Mouse (Mus musculus) neural tube, embryonic 14.5 days (tissue): Measurements from ENCODE around the gene Nme8. TPM values are rescaled to one million over a fixed set of nuclear protein-coding genes. Genes with fewer than 3 reads are reported as not detected.

Source experiments
- ATAC-seq: fragments of 200-750 bp; cut with Nextera tagmentation; 2 replicates; pipeline ENCODE4 v1.8.0; 2017; ENCODE audit warnings: low read depth, mild to moderate bottlenecking, moderate TSS enrichment, moderate library complexity
- H3K27ac ChIP-seq: fragments of 300-500 bp; sonication (generic); 2 replicates; pipeline ENCODE4 v1.5.1; 2014; ENCODE audit warnings: low read depth, mild to moderate bottlenecking, control low read depth, low read length, moderate library complexity, mixed read lengths
- H3K27me3 ChIP-seq: fragments of 300-500 bp; sonication (generic); 2 replicates; pipeline ENCODE4 v1.6.1; 2014; ENCODE audit warnings: low read length; ENCODE audit not compliant: control insufficient read depth, insufficient read depth
- H3K36me3 ChIP-seq: fragments of 300-500 bp; sonication (generic); 2 replicates; pipeline ENCODE4 v1.6.1; 2014; ENCODE audit warnings: low read length, mixed read lengths; ENCODE audit not compliant: control insufficient read depth, insufficient read depth
- H3K4me1 ChIP-seq: fragments of 300-500 bp; sonication (generic); 2 replicates; pipeline ENCODE4 v1.6.1; 2014; ENCODE audit warnings: low read length; ENCODE audit not compliant: control insufficient read depth, insufficient read depth
- H3K4me2 ChIP-seq: fragments of 300-500 bp; sonication (generic); 2 replicates; pipeline ENCODE4 v1.6.1; 2014; ENCODE audit warnings: mild to moderate bottlenecking, low read depth, low read length, control low read depth
- H3K4me3 ChIP-seq: fragments of 300-500 bp; sonication (generic); 2 replicates; pipeline ENCODE4 v1.5.1; 2014; ENCODE audit warnings: low read depth, low read length, control low read depth, mixed read lengths
- H3K9ac ChIP-seq: fragments of 300-500 bp; sonication (generic); replicated peaks from 2 replicates; pipeline ENCODE4 v1.6.1; 2014; ENCODE audit warnings: low read depth, mild to moderate bottlenecking, control low read depth, low read length, mixed read lengths
- H3K9me3 ChIP-seq: fragments of 300-500 bp; sonication (generic); 2 replicates; pipeline ENCODE4 v1.6.1; 2016; ENCODE audit warnings: low read length; ENCODE audit not compliant: control insufficient read depth
- WGBS: fragments of 180-500 bp; shearing (Covaris S2); extraction: QIAGEN DNeasy Blood & Tissue Kit; methylation state at CpG from one replicate; pipeline ENCODE4 v1.1.7; 2014; 5-methylcytosine and 5-hydroxymethylcytosine counted together
- polyA plus RNA-seq: library from polyadenylated mRNA; unstranded; fragments of >200 nt; fragmentation: Nextera tagmentation; extraction: Ambion mirVana; gene quantifications from 2 replicates; pipeline ENCODE4 v1.2.1, GENCODE M21; 2014

Nme8 gene
- polyA plus RNA-seq, 1 experiment from 2014 or later: not detected

DNA sequence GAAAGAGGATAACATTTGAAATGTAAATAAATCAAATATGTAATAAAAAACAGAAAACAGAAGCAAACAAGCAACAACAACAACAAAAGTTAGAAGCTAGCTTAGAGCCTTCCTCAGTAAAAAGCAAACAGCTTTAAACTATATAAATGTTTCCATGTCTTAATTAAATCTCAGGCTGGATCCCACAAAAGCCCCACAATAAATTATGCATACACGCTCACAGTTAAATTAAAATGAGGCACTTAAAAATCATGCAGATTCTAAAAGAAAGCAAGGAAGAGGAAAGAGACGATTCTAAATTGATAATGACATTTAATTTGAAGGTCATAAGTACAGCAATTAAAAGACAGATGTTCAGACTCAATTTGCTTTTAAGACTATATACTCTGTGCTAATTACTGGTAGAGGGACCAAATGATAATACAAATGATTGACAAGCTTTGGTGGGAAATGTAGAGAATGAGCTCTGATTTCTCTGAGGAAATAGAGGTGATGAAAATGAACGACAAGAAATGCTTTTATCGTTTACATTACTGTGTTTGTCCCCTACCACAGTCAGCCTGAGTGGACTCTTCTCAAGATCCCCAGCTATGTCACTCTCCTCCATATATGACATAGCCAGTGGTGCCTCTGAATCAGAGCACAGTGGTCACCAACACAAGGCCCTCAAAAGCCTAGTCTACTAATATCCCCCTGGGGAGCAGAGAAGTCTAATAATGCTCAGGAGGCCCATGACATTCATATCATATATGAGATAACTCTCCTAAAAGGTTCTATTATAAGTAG is 29.0 kb downstream of the Nme8 start:
- H3K27ac ChIP-seq: no peak overlapping the region
- H3K27me3 ChIP-seq: no peaks in the 10 kb centered on the region
- 54% methylated on average over 4 of the region's 4 CpGs for WGBS

GRCm38 (mm10) chr13:19652405-19652804 is 45.2 kb downstream of the Nme8 start:
- Histone ChIP-seq H3K4me3 (no peak overlapping the region), H3K27me3 (no peaks in the 10 kb centered on the region), H3K4me1 (no peaks in the 10 kb centered on the region), H3K4me2 (no peak overlapping the region), H3K27ac (no peak overlapping the region), H3K36me3 (no peaks in the 10 kb centered on the region), H3K9me3 (no peaks in the 10 kb centered on the region), H3K9ac (no peak overlapping the region)
- ATAC-seq: no peak
- WGBS: 93% methylated on average over 2 of the region's 2 CpGs

More for the DNA sequence above, 29.0 kb downstream of the Nme8 start:
- ATAC-seq: no peak; the same call in 1 of the 2 replicates
- Histone ChIP-seq H3K4me2 (no peak overlapping the region), H3K36me3 (no peaks in the 10 kb centered on the region), H3K4me3 (no peak overlapping the region), H3K9me3 (no peaks in the 10 kb centered on the region), H3K4me1 (no peaks in the 10 kb centered on the region), H3K9ac (no peak overlapping the region)

- H3K27me3 ChIP-seq: no peaks in the 10 kb centered on the region
- no peak overlapping the region for H3K27ac ChIP-seq
- 97% methylated on average over 2 of the region's 2 CpGs for WGBS
- H3K9ac ChIP-seq: no peak overlapping the region
- no peaks in the 10 kb centered on the region for H3K9me3 ChIP-seq
- ATAC-seq: no peak
- H3K4me2 ChIP-seq: no peak overlapping the region
- H3K4me1 ChIP-seq: no peaks in the 10 kb centered on the region
- H3K36me3 ChIP-seq: no peaks in the 10 kb centered on the region
- no peak overlapping the region for H3K4me3 ChIP-seq
Measured at GRCm38 (mm10) chr13:19649824-19650223, 47.8 kb downstream of the Nme8 start.

DNA sequence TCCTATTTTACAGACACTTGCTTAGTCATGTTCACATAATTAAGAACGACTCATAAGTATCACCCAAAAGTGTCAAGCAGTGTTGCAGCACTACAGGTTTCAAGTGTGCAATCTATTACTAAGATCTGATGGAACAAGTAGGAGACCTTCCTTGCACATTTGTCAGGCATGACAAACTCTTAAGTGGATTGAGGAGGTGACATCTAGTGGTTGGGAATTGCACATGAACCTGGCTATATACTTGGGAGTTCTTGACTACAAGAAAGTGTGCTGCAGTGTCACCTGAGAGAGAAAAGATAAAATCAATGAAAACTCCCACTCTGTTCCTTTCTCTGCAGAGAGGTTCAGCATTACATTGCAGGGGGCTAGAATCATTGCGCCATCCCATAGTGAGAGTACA is 53.4 kb downstream of the Nme8 start:
- ATAC-seq: no peak
- H3K4me1 ChIP-seq: no peaks in the 10 kb centered on the region
- no peaks in the 10 kb centered on the region for H3K36me3 ChIP-seq
- no peak overlapping the region for H3K9ac ChIP-seq
- H3K9me3 ChIP-seq: no peaks in the 10 kb centered on the region
- H3K4me2 ChIP-seq: no peak overlapping the region
- WGBS: 80% methylated on average over 2 of the region's 2 CpGs
- no peak overlapping the region for H3K27ac ChIP-seq
- no peak overlapping the region for H3K4me3 ChIP-seq
- no peaks in the 10 kb centered on the region for H3K27me3 ChIP-seq

GRCm38 (mm10) chr13:19643519-19643918 is 54.1 kb downstream of the Nme8 start:
- H3K4me2 ChIP-seq: no peak overlapping the region
- no peaks in the 10 kb centered on the region for H3K4me1 ChIP-seq
- ATAC-seq: no peak
- H3K27me3 ChIP-seq: no peaks in the 10 kb centered on the region
- 27% methylated on average over 1 of the region's 1 CpGs for WGBS
- no peak overlapping the region for H3K9ac ChIP-seq
- no peaks in the 10 kb centered on the region for H3K36me3 ChIP-seq
- H3K4me3 ChIP-seq: no peak overlapping the region
- no peak overlapping the region for H3K27ac ChIP-seq
- H3K9me3 ChIP-seq: no peaks in the 10 kb centered on the region

DNA sequence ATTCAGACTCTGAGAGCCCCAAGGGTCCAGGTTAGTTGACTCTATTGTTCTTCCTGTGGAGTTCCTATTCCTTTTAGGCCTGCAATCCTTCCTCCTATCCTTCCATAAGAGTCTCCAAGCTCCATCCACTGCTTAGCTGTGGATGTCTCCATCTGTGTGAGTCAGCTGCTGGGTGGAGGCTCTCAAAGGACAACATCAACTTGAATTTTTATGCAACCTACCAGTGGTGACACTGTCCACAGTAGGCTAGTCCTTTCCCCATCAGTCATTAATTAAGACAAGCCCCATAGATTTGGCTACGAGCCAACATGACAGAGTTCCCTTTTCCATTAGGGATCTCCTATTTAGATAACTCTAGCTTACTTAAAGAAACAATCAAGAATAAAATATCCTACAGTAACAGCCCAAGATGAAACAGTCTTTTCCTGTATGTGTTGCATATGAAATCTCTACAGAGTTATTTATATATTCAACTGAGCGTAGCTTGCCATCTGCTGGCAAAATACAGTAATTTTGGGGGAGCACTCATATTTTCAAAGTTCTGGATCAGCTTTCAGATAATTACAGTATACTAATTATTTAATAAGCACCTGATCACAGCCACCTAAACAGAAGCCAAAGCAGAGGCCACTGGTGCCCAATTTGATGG is 57.3 kb downstream of the Nme8 start:
- ATAC-seq: no peak; the same call in 1 of the 2 replicates
- Histone ChIP-seq H3K4me2 (no peak overlapping the region), H3K4me3 (no peak overlapping the region), H3K27ac (no peak overlapping the region), H3K9me3 (no peaks in the 10 kb centered on the region), H3K9ac (no peak overlapping the region), H3K36me3 (no peaks in the 10 kb centered on the region), H3K4me1 (no peaks in the 10 kb centered on the region), H3K27me3 (no peaks in the 10 kb centered on the region)
- 92% methylated on average over 2 of the region's 2 CpGs for WGBS

DNA sequence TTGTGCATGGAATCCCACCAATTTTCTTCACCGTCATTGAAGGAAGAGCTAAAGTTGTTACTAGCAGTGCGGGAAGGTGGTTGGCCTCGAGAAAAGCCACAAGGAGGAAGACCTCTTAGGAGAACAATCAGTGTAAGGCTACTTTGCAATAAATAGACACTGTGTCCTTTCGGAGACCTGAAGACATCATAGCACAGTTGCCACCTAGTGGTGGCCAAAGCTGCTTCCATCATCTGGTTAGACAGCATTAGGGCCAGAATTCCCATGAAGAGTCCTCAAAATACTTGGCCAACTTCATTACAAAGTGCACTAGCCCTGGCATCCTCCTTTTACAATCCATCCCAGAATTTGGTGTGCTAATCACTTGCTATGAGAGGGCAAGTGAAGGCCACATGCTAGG is 61.5 kb downstream of the Nme8 start:
- WGBS: 76% methylated on average over 4 of the region's 4 CpGs
- H3K9ac ChIP-seq: no peak overlapping the region
- H3K9me3 ChIP-seq: no peaks in the 10 kb centered on the region
- H3K4me1 ChIP-seq: no peaks in the 10 kb centered on the region
- H3K4me2 ChIP-seq: no peak overlapping the region
- no peaks in the 10 kb centered on the region for H3K27me3 ChIP-seq
- no peak overlapping the region for H3K27ac ChIP-seq
- no peak for ATAC-seq
- no peaks in the 10 kb centered on the region for H3K36me3 ChIP-seq
- H3K4me3 ChIP-seq: no peak overlapping the region

DNA sequence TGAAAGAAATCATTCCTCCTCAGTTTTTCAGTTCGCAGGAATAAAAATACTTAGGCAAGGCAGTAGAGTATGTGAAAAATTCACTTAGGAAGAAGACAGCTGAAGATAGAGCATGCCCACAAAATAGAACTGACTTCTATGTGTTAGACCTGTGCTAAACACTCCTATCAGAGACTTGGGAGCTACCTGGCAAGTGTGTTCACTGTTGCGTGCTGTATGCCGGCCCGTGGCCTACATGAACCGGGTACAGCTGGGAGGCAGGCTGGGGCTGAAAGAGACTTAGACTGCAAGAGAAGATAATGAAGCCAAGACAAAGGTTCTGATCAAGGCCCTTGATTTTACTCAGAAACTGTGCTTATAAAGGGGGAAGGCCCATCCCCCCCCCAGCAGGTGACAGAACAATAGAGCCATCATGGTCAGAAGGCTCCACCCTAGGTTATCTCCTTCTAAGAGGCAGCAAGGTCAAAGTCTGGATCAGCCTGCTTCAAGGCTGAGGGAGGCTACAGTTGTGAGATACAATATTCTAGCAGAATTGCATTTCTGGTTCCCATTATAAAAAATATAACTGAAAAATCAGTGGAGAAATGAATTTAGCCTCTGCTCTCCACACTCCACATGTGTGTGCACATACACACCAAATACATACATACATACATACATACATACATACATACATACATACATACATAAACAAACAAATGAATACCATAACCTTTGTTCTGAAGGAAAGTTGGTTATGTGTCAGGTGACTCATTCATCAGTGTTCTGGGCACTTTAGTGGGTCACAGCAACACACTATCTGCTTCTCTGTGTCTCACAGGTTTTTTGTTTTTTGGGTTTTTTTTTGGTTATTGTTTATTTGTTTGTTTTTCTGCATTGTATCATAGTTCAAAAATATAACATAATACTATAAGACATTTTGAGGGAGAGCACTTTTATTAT is 66.6 kb downstream of the Nme8 start:
- Histone ChIP-seq H3K27me3 (no peaks in the 10 kb centered on the region), H3K9me3 (no peaks in the 10 kb centered on the region), H3K4me2 (no peak overlapping the region), H3K36me3 (no peaks in the 10 kb centered on the region), H3K9ac (no peak overlapping the region), H3K27ac (no peak overlapping the region), H3K4me1 (no peaks in the 10 kb centered on the region), H3K4me3 (no peak overlapping the region)
- ATAC-seq: no peak
- 92% methylated on average over 5 of the region's 5 CpGs for WGBS
